In the genomic region with DNA sequence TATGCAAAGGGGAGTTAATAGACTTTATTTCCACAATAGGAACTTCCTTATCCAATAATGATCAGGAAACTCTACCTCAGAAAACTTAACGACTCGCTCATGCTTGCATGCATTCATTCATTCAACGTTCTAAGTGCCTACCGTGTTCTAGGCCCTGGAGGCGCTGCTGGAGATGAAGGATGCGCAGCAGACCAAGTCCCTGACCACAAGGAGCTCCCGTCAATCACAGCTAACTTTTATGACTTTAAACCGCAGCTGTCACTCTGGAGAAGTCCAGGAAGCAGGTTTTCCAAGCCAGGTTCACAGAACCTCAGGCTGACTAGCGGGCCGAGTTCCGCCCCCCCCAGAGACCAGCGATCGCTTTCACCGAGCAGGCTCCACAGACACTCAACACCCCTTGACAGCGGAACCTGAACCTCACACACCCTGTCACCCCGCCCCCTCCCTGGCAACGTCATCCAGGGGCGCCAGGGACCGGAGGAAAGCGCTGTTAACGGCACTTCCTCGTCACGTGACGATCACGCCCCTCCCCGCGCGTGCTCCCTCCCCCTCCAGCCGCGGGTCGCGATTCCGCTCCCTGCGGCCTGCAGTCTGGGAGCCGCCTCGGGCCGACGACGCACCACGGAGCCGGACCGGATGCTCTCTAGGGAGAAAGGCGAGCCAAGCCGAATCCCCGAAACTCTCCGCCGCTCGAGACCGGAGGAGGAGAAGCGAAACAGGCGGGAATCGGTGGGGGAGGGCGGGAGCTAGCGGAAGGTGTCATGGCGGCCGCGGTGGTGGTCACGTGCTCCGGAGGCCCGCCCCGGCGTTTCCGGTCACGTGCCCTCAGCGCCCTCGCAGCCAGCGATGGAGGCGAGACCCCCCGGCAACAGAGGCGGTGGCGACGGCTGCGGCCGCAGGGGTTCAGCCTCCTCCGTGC, we compare ENCODE assay signal across 1 mouse cellular context.
TF ChIP-seq lines count a peak whose summit lies in the region.

A gene (minus strand): TSS at position 778 of the 919 bp plus-strand sequence.
A gene (plus strand): TSS at position 817 of the 919 bp plus-strand sequence.

TF ChIP-seq in C2C12, 6 proteins besides CTCF, POLR2A, EP300 and RAD21 (continued from another document):
- TF ChIP-seq USF1 (IDR thresholded peaks at IDR 0.05; ENCODE audit: low read depth): peak; percentile 89
